Mouse (Mus musculus): Measurements from ENCODE around the gene Zcchc24. TPM values are rescaled to one million over a fixed set of nuclear protein-coding genes. Genes with fewer than 3 reads are reported as not detected.

The Zcchc24 gene
- polyA plus RNA-seq, 1 experiment from 2014 or later, result 9.3 TPM

DNA sequence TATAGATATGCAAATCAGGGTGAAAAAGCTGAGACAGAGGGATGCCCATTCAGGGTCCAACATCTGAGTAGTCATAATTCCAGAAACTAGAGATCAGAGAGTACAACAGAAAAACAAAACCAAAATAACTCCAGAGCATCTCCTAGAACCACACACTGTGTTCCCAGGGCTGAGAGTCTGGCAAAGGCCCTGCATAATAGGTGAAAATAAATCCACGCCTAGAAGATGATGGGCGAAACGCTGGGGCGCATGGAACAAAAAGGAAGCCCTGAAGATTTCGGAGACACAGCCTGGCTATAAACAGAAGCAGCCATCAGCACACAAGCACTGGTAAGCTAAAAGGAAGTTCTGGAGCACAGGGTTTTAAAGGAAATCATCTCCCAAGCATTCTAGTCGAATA lies 26.2 kb upstream of the Zcchc24 start:
- Histone ChIP-seq H3K27me3 (peaks cover 6% of the 10 kb centered on the region; the same call in 1 of the 2 replicates), H3K4me3 (replicated peaks) (no peak overlapping the region), H3K27ac (0 out of 2 replicates have a peak overlapping the region, but pooled peaks have one; percentile 26), H3K36me3 (no peaks in the 10 kb centered on the region), H3K4me2 (replicated peaks) (no peak overlapping the region), H3K4me1 (replicated peaks) (0 out of 2 replicates have a peak, but pooled peaks cover 7% of the 10 kb centered on the region), H3K9ac (replicated peaks) (no peak overlapping the region), H3K9me3 (no peaks in the 10 kb centered on the region)
- 70% methylated on average over 6 of the region's 6 CpGs for WGBS
- ATAC-seq, result no peak

DNA sequence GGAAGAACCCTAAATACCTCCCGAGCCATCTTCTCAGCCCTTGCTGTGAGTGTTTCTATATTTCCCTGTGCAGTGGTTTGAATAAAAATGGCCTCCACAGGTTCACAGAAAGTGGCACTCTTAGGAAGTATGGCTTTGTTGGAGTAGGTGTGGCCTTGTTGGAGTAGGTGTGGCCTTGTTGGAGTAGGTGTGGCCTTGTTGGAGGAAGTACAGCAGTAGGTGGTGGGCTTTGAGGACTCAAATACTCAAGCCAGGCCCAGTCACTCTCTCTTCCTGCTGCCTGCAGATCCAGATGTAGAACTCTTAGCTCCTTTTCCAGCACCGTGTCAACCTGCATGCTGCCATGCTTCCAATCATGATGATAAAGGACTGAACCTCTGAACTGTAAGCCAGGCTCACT lies 25.5 kb upstream of the Zcchc24 start:
- H3K27ac ChIP-seq, result no peak overlapping the region
- no peak overlapping the region for H3K9ac ChIP-seq (replicated peaks)
- no peak overlapping the region for H3K4me2 ChIP-seq (replicated peaks)
- H3K4me1 ChIP-seq (replicated peaks), result 0 out of 2 replicates have a peak, but pooled peaks cover 6% of the 10 kb centered on the region
- WGBS, result 95% methylated on average over 2 of the region's 2 CpGs
- no peak overlapping the region for H3K4me3 ChIP-seq (replicated peaks)
- peaks cover under 1% of the 10 kb centered on the region; the same call in 1 of the 2 replicates for H3K27me3 ChIP-seq
- no peak for ATAC-seq
- H3K9me3 ChIP-seq, result no peaks in the 10 kb centered on the region
- no peaks in the 10 kb centered on the region for H3K36me3 ChIP-seq

DNA sequence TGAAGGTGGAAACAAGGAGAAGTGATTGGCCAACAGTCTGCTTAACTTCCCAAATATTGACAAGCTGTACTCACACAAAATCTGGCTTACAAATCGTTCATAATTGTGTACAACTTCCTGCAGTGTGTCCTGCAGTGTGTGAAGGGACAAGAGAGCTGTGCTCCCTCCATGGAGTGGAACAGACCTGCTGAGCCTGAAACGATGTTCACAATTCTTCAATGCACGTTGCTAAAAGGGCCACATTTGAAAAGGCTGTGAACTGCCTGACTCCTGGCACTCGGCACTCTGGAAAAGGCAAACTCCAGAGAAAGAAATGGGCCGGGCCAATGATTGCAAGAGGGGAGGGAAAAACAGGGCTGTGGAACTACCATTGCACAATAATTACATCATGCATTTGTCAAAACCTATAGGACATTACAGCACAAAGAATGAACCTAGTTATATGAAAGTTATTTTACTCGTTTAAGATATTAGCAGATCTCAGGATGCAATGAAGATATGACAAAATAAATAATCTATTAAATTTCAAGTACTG lies 22.0 kb upstream of the Zcchc24 start:
- H3K4me1 ChIP-seq (replicated peaks), result 0 out of 2 replicates have a peak, but pooled peaks cover 4% of the 10 kb centered on the region
- no peaks in the 10 kb centered on the region for H3K9me3 ChIP-seq
- H3K9ac ChIP-seq (replicated peaks), result no peak overlapping the region
- WGBS, result 63% methylated on average over 6 of the region's 6 CpGs
- H3K4me3 ChIP-seq (replicated peaks), result no peak overlapping the region
- no peak overlapping the region for H3K27ac ChIP-seq
- H3K27me3 ChIP-seq, result no peaks in the 10 kb centered on the region
- ATAC-seq, result no peak
- no peaks in the 10 kb centered on the region for H3K36me3 ChIP-seq
- no peak overlapping the region for H3K4me2 ChIP-seq (replicated peaks)

DNA sequence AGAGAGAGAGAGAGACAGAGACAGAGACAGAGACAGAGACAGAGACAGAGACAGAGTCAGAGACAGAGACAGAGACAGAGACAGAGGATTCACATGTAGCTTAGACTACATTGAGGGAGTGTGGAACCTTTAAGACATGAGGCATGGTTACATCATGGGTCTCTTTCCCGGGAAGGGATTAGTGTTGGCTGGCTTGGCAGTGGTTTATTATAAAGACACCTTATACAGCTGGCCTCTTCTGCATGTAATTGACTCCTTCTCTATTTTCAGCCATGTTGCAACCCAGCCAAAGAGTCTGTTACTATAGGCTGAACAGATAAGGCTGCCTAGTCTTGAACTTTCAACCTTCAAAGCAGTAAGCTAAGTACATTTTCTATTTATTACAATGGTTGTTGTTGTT lies 21.1 kb upstream of the Zcchc24 start:
- WGBS, result 63% methylated on average over 1 of the region's 1 CpGs
- Histone ChIP-seq H3K4me2 (replicated peaks) (no peak overlapping the region), H3K4me1 (replicated peaks) (no peaks in the 10 kb centered on the region), H3K27me3 (no peaks in the 10 kb centered on the region), H3K9ac (replicated peaks) (no peak overlapping the region), H3K4me3 (replicated peaks) (no peak overlapping the region), H3K36me3 (no peaks in the 10 kb centered on the region), H3K9me3 (no peaks in the 10 kb centered on the region), H3K27ac (no peak overlapping the region)
- ATAC-seq, result no peak

DNA sequence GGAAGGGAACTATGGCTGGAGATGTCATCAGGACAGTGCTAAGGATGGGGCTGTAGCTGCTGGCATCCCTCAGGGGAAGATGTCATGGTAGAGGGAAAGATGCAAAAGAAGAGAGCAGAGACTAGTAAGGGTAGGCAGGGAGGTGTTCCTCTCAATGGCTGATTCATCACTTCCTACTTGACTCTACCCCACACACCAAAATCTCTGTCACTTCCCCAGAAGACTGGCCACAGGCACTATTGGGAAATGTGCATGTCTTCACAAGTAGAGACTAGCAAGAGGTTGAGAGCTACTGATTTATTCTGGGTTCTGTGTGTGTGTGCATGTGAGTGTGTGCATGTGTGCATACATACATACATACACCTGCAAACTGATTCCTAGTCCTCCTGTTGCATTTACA lies 20.4 kb upstream of the Zcchc24 start:
- H3K27ac ChIP-seq, result no peak overlapping the region
- no peaks in the 10 kb centered on the region for H3K27me3 ChIP-seq
- H3K36me3 ChIP-seq, result no peaks in the 10 kb centered on the region
- H3K9ac ChIP-seq (replicated peaks), result no peak overlapping the region
- H3K4me2 ChIP-seq (replicated peaks), result no peak overlapping the region
- H3K9me3 ChIP-seq, result no peaks in the 10 kb centered on the region
- H3K4me3 ChIP-seq (replicated peaks), result no peak overlapping the region
- no peak for ATAC-seq
- H3K4me1 ChIP-seq (replicated peaks), result no peaks in the 10 kb centered on the region

DNA sequence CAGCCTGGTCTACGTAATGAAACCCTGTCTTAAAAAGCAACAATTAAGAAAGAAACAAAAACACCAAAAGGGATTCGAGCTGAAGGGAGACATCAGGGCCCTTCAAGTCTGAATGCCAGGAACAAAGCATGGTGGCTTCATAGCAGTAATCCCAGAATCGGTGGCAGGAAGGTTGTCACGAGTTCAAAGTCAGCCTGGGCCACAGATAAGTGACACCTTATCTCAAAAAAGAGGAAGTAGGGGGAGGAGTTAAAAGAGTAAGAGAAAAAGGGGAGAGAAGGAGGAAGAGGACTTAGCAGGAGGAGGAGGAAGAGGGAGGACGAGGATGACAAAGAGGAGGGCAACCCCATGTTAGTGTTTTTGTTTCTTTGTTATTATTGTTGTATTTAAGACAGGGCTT lies 19.4 kb upstream of the Zcchc24 start:
- Histone ChIP-seq H3K27ac (no peak overlapping the region), H3K4me1 (replicated peaks) (no peaks in the 10 kb centered on the region), H3K4me3 (replicated peaks) (no peak overlapping the region), H3K27me3 (no peaks in the 10 kb centered on the region), H3K4me2 (replicated peaks) (no peak overlapping the region), H3K9ac (replicated peaks) (no peak overlapping the region), H3K36me3 (no peaks in the 10 kb centered on the region), H3K9me3 (no peaks in the 10 kb centered on the region)
- ATAC-seq, result no peak
- 79% methylated on average over 5 of the region's 5 CpGs for WGBS

DNA sequence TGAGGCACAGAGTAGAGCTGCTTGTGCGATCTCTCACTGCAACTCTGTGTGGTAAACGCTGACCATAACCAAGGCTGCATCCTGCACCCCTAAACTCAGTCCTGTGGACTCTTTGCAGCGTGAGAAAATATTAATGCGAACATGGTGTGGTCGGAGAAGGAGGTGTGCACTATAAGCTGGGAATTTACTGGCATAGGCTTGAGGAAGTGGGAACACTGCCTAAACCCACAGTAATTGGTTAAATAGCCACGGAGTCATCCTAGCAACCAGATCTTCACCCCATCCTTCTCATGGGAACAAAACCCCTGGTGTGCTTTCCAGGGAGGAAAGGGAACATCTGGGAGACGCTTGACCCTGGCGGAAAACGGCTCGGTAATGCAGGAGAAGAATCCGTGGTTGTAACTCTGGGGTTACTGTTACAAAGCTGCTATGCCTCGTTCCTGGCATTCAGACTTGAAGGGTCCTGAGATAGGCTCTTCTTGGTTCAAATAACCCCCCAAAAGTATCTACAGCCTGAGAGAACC lies 18.6 kb upstream of the Zcchc24 start:
- H3K9me3 ChIP-seq, result no peaks in the 10 kb centered on the region
- no peak overlapping the region for H3K27ac ChIP-seq
- no peak overlapping the region for H3K9ac ChIP-seq (replicated peaks)
- H3K4me1 ChIP-seq (replicated peaks), result no peaks in the 10 kb centered on the region
- no peak overlapping the region for H3K4me3 ChIP-seq (replicated peaks)
- H3K36me3 ChIP-seq, result no peaks in the 10 kb centered on the region
- 77% methylated on average over 12 of the region's 12 CpGs for WGBS
- ATAC-seq, result no peak
- no peaks in the 10 kb centered on the region for H3K27me3 ChIP-seq
- H3K4me2 ChIP-seq (replicated peaks), result no peak overlapping the region

DNA sequence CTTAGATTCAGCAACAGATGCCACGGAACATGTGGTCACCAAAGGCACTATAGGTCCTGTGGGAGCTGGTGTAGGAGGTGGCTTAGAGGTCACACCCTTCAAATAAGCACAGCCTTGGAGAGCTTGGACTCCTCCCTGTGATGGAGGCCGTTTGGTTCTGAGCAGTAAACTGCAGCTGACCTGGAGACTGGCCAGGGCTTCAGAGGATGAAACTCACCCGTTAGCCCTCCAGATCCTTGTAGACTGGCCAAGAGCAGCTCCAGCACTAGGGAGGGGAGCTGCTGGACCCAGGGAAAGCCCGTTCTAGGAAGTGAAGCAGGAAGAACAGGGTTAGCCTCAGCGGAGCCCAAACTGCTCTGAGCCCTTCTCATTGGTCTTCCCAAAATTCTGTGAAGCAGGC lies 18.1 kb upstream of the Zcchc24 start:
- 67% methylated on average over 5 of the region's 5 CpGs for WGBS
- Histone ChIP-seq H3K27ac (no peak overlapping the region), H3K4me3 (replicated peaks) (no peak overlapping the region), H3K9me3 (no peaks in the 10 kb centered on the region), H3K4me1 (replicated peaks) (no peaks in the 10 kb centered on the region), H3K4me2 (replicated peaks) (no peak overlapping the region), H3K9ac (replicated peaks) (no peak overlapping the region), H3K36me3 (no peaks in the 10 kb centered on the region), H3K27me3 (no peaks in the 10 kb centered on the region)
- no peak for ATAC-seq

DNA sequence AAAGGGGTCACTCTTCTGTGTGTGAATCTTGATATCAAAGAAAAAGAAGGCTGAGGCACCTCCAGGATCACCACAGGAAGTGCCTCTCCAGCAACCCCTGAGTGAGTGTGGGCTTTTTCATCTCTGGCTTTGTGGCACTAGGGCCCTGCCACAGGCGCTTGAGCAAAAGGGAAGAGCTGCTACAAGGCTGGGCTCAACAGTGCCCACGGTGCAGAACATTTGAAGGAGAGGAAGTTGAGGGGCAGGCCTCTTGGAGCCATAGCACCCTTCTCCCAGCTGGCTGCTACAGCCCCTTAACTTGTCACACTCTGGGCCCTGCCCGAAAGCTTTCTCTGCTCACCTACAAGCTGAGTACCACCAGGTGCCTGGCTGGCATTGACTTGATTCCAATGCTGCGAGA lies 16.4 kb upstream of the Zcchc24 start:
- Histone ChIP-seq H3K4me2 (replicated peaks) (no peak overlapping the region), H3K4me3 (replicated peaks) (no peak overlapping the region), H3K9me3 (no peaks in the 10 kb centered on the region), H3K27me3 (no peaks in the 10 kb centered on the region), H3K36me3 (no peaks in the 10 kb centered on the region), H3K27ac (no peak overlapping the region), H3K4me1 (replicated peaks) (no peaks in the 10 kb centered on the region), H3K9ac (replicated peaks) (no peak overlapping the region)
- 86% methylated on average over 4 of the region's 4 CpGs for WGBS
- no peak for ATAC-seq

DNA sequence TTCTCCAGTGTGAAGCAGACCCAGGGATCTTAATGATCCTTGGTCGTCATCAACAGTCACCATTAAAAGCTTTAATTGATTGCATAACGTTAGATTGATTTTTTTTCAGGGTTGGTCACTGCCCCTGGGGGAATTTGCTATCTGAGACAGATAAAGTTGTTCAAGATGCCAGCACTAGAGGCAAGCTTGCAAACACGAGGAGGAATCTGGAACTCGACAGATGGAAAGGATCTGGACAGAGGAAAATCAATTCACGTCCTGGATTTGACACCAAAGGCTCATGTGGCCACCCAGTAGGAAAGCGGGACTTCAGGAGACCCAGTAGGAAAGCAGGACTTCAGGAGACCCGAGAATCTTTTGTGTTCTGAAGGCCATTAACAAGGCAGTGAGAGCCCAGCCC lies 14.4 kb upstream of the Zcchc24 start:
- no peaks in the 10 kb centered on the region for H3K9me3 ChIP-seq
- no peaks in the 10 kb centered on the region for H3K27me3 ChIP-seq
- 72% methylated on average over 7 of the region's 7 CpGs for WGBS
- H3K4me3 ChIP-seq (replicated peaks), result no peak overlapping the region
- no peak overlapping the region for H3K9ac ChIP-seq (replicated peaks)
- no peaks in the 10 kb centered on the region for H3K36me3 ChIP-seq
- ATAC-seq, result no peak
- H3K27ac ChIP-seq, result no peak overlapping the region
- no peaks in the 10 kb centered on the region for H3K4me1 ChIP-seq (replicated peaks)
- no peak overlapping the region for H3K4me2 ChIP-seq (replicated peaks)

DNA sequence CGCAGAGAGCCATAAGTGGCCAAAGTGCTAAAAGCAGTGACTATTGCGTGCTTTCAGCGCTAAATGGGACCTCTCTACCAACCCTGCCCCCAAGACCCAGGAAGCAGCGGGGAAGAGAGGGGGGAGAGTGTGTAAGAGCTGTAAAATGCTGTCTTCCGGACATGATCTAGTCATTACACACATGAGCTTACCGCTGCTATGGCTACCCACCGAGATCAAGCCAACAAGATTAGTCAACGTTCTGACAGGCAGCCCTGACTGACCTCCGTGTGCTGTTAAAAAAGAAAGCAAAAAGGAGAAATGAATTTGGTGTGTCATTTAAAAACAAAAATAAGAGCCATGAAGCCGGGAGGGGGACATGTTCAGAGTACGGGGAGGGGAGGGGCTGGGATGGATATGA lies 11.8 kb upstream of the Zcchc24 start:
- Histone ChIP-seq H3K27me3 (no peaks in the 10 kb centered on the region), H3K9ac (replicated peaks) (no peak overlapping the region), H3K27ac (no peak overlapping the region), H3K36me3 (no peaks in the 10 kb centered on the region), H3K9me3 (no peaks in the 10 kb centered on the region), H3K4me3 (replicated peaks) (no peak overlapping the region), H3K4me1 (replicated peaks) (no peaks in the 10 kb centered on the region), H3K4me2 (replicated peaks) (no peak overlapping the region)
- no peak for ATAC-seq
- WGBS, result 71% methylated on average over 11 of the region's 11 CpGs

DNA sequence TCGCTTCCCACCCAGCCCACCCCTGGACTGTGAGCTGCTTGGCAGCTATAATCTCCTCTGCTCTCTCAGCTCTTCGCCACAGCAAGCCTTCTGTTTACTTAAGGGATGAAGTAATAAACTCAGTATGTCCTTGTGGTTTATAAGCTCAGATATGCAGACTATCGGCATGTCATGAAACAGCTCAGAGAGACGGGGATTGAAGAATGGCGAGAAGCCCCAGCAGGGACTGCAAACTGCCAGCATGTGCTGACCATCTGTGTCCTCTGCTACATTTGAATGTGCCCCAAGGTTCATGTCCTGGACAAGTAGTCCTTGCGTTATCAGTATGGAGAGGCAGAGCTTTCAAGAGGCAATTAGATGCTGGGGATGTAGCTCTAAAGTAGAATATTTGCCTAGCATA lies 7.5 kb upstream of the Zcchc24 start:
- Histone ChIP-seq H3K27ac (no peak overlapping the region), H3K4me3 (replicated peaks) (no peak overlapping the region), H3K9ac (replicated peaks) (no peak overlapping the region), H3K36me3 (no peaks in the 10 kb centered on the region), H3K4me2 (replicated peaks) (no peak overlapping the region), H3K27me3 (peaks cover 6% of the 10 kb centered on the region; the same call in 1 of the 2 replicates), H3K4me1 (replicated peaks) (no peaks in the 10 kb centered on the region), H3K9me3 (no peaks in the 10 kb centered on the region)
- no peak for ATAC-seq
- WGBS, result 73% methylated on average over 6 of the region's 6 CpGs

DNA sequence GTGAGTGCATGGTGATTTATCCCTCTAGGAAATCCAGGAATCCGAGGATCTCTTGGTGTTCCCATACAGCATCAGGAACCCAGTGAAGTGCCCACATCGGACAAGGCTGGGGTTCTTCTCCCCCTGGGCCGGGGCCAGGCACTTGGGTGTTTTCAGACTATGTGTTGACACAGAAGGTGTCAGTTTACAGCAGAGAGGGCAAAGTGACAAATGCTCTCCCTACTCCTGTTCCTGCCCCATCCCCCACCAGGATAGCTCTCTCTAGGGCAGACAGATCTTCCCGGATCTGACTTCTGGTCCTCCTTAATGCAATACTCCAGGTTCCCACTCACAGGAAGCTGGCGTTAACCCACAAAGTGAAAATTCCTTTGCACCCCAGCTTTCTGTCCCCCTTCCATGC lies 5.3 kb upstream of the Zcchc24 start:
- H3K4me1 ChIP-seq (replicated peaks), result peaks cover 7% of the 10 kb centered on the region
- no peaks in the 10 kb centered on the region for H3K9me3 ChIP-seq
- no peak overlapping the region for H3K4me3 ChIP-seq (replicated peaks)
- H3K9ac ChIP-seq (replicated peaks), result no peak overlapping the region
- no peak overlapping the region for H3K27ac ChIP-seq
- H3K4me2 ChIP-seq (replicated peaks), result no peak overlapping the region
- H3K27me3 ChIP-seq, result peaks cover 10% of the 10 kb centered on the region
- ATAC-seq, result no peak
- H3K36me3 ChIP-seq, result no peaks in the 10 kb centered on the region
- 51% methylated on average over 5 of the region's 5 CpGs for WGBS
